Mouse (Mus musculus) midbrain, postnatal 0 days (tissue): ENCODE measurements around the gene Asf1b. TPM values are rescaled to one million over a fixed set of nuclear protein-coding genes. Genes with fewer than 3 reads are reported as not detected.

Experiments used
- ATAC-seq: fragments of 200-750 bp; cut with Nextera tagmentation; 2 replicates; pipeline ENCODE4 v1.8.0; 2017; ENCODE audit warnings: moderate number of reproducible peaks, mild to moderate bottlenecking, moderate TSS enrichment, moderate library complexity; ENCODE audit not compliant: low FRiP score
- DNase-seq: peaks from one replicate; pipeline ENCODE4 v3.0.0-alpha.2; 2015; ENCODE audit warnings: low spot score
- H3K27ac ChIP-seq: fragments of 300-500 bp; sonication (generic); 2 replicates; pipeline ENCODE4 v1.5.1; 2014; ENCODE audit warnings: low read depth, mild to moderate bottlenecking, low read length, mixed read lengths
- H3K27me3 ChIP-seq: fragments of 300-500 bp; sonication (generic); 2 replicates; pipeline ENCODE4 v1.6.1; 2014; ENCODE audit warnings: low read length, control low read depth, mixed read lengths; ENCODE audit not compliant: insufficient read depth
- H3K36me3 ChIP-seq: fragments of 300-500 bp; sonication (generic); 2 replicates; pipeline ENCODE4 v1.6.1; 2014; ENCODE audit warnings: low read length, control low read depth, mixed read lengths; ENCODE audit not compliant: insufficient read depth
- H3K4me1 ChIP-seq: fragments of 300-500 bp; sonication (generic); 2 replicates; pipeline ENCODE4 v1.6.1; 2014; ENCODE audit warnings: mild to moderate bottlenecking, control low read depth, antibody characterized with exemption, low read length, mixed read lengths; ENCODE audit not compliant: insufficient read depth
- H3K4me2 ChIP-seq: fragments of 300-500 bp; sonication (generic); 2 replicates; pipeline ENCODE4 v1.6.1; 2014; ENCODE audit warnings: low read depth, mild to moderate bottlenecking, low read length, mixed read lengths; ENCODE audit not compliant: poor library complexity, severe bottlenecking
- H3K4me3 ChIP-seq: fragments of 300-500 bp; sonication (generic); 2 replicates; pipeline ENCODE4 v1.5.1; 2014; ENCODE audit warnings: low read depth, mild to moderate bottlenecking, low read length, moderate library complexity
- H3K9ac ChIP-seq: fragments of 300-500 bp; sonication (generic); replicated peaks from 2 replicates; pipeline ENCODE4 v1.6.1; 2014; ENCODE audit warnings: mild to moderate bottlenecking, low read length, moderate library complexity, mixed read lengths; ENCODE audit not compliant: poor library complexity, severe bottlenecking
- H3K9me3 ChIP-seq: fragments of 300-500 bp; sonication (generic); 2 replicates; pipeline ENCODE4 v1.6.1; 2016; ENCODE audit warnings: low read length, control low read depth
- CTCF ChIP-seq: IDR thresholded peaks from 2 replicates; pipeline ENCODE4 v1.5.1; 2016; ENCODE audit warnings: antibody characterized with exemption, mild to moderate bottlenecking
- WGBS: fragments of 180-500 bp; shearing (Covaris S2); extraction: QIAGEN DNeasy Blood & Tissue Kit; methylation state at CpG from one replicate; pipeline ENCODE4 v1.1.7; 2014; 5-methylcytosine and 5-hydroxymethylcytosine counted together
- microRNA counts: library from miRNA; unstranded; fragments of <30 nt; microRNA quantifications from one replicate; lab custom pipeline; 2015
- microRNA-seq: library from miRNA; unstranded; fragments of <30 nt; microRNA quantifications from one replicate; pipeline ENCODE4, GENCODE M21; 2016; ENCODE audit warnings: borderline number of aligned reads
- polyA plus RNA-seq: library from polyadenylated mRNA; unstranded; fragments of >200 nt; fragmentation: Nextera tagmentation; extraction: Ambion mirVana; gene quantifications from 2 replicates; pipeline ENCODE4 v1.2.1, GENCODE M21; 2015
- total RNA-seq: library from RNA; depleted of rRNA; stranded (reverse); fragments of >200 nt; gene quantifications from 2 replicates; pipeline ENCODE4 v1.2.3, GENCODE M21; 2014; rRNA removed

Asf1b gene
- total and polyA plus RNA-seq, 2 experiments from 2014 or later: 4.3 to 20.4 TPM

GRCm38 (mm10) chr8:84010625-84011611, 55.6 kb downstream of the Asf1b start:
- Histone ChIP-seq H3K4me3 (peak overlapping the region; percentile 55), H3K4me1 (peaks cover 7% of the 10 kb centered on the region; the same call in 1 of the 2 replicates), H3K9me3 (no peaks in the 10 kb centered on the region), H3K27ac (no peak overlapping the region), H3K9ac (peak overlapping the region; percentile 40), H3K27me3 (peaks cover 28% of the 10 kb centered on the region), H3K36me3 (no peaks in the 10 kb centered on the region), H3K4me2 (peak overlapping the region; percentile 98)
- TF ChIP-seq CTCF: peak; percentile 74
- ATAC-seq (peak; percentile 36; the same call in 1 of the 2 replicates), DNase-seq (peak; percentile 76)
- 3% methylated on average over 77 of the region's 83 CpGs for WGBS

DNA sequence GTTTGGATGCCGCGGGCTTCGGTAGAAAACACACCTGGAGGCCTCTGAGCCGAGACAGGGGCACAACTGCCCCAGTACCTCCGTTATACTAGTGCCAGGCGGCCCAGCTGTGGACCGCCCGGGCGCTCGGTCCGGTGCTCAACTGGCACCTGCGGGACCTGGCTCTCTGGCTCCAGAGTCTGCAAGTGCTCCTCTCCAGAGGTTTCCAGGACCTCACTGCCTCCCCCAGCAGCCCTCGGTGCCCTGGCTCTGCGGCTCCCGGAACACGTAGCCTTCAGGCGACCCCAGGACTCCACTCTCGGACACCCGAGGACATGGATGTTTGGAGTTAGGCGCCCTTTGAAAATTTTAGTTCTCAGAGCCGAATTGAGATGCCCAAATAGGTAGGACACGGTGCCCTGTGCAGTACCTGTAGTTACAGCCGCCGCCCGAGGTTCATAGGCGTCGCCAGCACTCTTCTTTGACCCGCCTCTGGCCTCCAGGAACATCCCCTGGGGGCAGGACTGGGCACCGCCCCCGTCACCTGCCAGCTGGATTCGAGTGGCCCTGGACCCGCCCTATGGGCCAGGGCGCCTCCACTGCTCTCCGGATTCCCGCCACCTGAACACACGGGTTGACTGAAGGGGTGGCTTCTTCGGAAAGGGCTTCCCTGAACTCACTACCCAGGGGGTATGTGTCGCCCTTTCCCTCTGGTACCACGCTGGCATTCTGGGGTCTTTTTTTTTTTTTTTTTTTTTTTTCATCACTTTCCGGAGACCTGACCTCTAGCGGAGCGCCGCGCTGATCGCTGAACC, 56.6 kb downstream of the Asf1b start, which contains the start of gene 2210011C24Rik:
Gene 2210011C24Rik, minus strand, starts transcription at position 467 of the 794 bp plus-strand sequence.
- Histone ChIP-seq H3K4me1 (peaks cover 7% of the 10 kb centered on the region; the same call in 1 of the 2 replicates), H3K27me3 (peaks cover 28% of the 10 kb centered on the region), H3K9ac (peak within 1 kb of the TSS; percentile 40), H3K4me3 (peak within 1 kb of the TSS; percentile 55), H3K9me3 (no peaks in the 10 kb centered on the region), H3K27ac (no peak within 1 kb of the TSS), H3K36me3 (no peaks in the 10 kb centered on the region), H3K4me2 (peak within 1 kb of the TSS; percentile 98)
- 1% methylated on average over 44 of the region's 45 CpGs for WGBS
- DNase-seq (no peak), ATAC-seq (peak; percentile 11; the same call in 1 of the 2 replicates)
- TF ChIP-seq CTCF: no peak

GRCm38 (mm10) chr8:84012499-84013165, 57.3 kb downstream of the Asf1b start:
- Histone ChIP-seq H3K4me3 (peak overlapping the region; percentile 55), H3K36me3 (no peaks in the 10 kb centered on the region), H3K27me3 (peaks cover 28% of the 10 kb centered on the region), H3K27ac (no peak overlapping the region), H3K9me3 (no peaks in the 10 kb centered on the region), H3K9ac (no peak overlapping the region), H3K4me1 (peaks cover 7% of the 10 kb centered on the region; the same call in 1 of the 2 replicates), H3K4me2 (peak overlapping the region; percentile 98)
- DNase-seq (no peak), ATAC-seq (no peak)
- 6% methylated on average over 35 of the region's 35 CpGs for WGBS
- no peak for TF ChIP-seq CTCF

DNA sequence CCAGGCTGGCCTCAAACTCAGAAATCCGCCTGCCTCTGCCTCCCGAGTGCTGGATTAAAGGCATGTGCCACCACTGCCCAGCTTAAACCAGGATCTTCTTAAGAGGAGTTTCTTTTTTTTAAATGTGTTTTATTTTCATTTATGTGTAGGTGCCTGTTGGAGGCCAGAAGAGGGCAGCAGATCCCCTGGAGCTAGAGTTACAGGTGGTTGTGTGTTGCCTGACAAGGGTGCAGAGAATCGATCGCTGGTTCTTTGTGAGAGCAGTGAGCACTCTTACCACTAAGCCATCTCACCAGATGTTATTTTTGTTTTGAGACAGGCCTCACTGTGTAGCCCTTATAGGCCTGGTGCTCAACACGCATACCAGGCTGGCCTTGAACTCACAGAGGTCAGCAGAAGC, 60.5 kb downstream of the Asf1b start:
- Histone ChIP-seq H3K4me1 (peaks cover 7% of the 10 kb centered on the region; the same call in 1 of the 2 replicates), H3K9me3 (no peaks in the 10 kb centered on the region), H3K4me2 (no peak overlapping the region), H3K36me3 (no peaks in the 10 kb centered on the region), H3K4me3 (no peak overlapping the region), H3K9ac (no peak overlapping the region), H3K27ac (no peak overlapping the region), H3K27me3 (peaks cover 21% of the 10 kb centered on the region)
- no peak for DNase-seq
- WGBS: 97% methylated on average over 5 of the region's 5 CpGs
- TF ChIP-seq CTCF: peak; percentile 17; the same call in 1 of the 2 replicates
- ATAC-seq: no peak

DNA sequence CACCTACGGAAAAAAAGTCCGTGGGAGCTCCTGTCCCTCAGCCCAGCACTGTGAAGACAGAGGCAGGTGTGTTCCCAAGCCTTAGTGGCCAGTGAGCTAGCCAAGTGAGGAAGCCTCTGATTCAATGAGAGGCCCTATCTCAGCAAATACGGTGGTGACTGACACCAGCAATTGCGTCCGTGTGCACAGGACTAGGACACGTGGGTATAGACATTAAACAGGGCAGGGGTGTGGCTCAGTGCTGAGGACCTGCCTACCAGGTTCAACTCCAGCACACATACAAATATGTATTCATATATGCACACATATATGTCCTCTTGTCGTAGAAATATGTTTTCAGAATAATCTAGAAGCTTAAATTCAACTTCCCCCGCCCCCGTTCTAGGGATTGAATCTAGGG, 64.4 kb downstream of the Asf1b start:
- Histone ChIP-seq H3K9ac (no peak overlapping the region), H3K36me3 (no peaks in the 10 kb centered on the region), H3K9me3 (no peaks in the 10 kb centered on the region), H3K27me3 (0 out of 2 replicates have a peak, but pooled peaks cover 8% of the 10 kb centered on the region), H3K4me2 (no peak overlapping the region), H3K4me1 (no peaks in the 10 kb centered on the region), H3K27ac (no peak overlapping the region), H3K4me3 (no peak overlapping the region)
- ATAC-seq: no peak
- WGBS: 85% methylated on average over 9 of the region's 9 CpGs
- no peak for TF ChIP-seq CTCF
- no peak for DNase-seq

MicroRNAs within 50 kb of the gene (microRNA counts, 519-probe panel; counts per million panel counts)
- microRNA mmu-miR-1199 (lab: Ali Mortazavi, UCI): 528 counts per million, percentile 58 among the panel's probes with 10 or more counts

Small RNAs within 50 kb of the gene (microRNA-seq; reads per million reads assigned to microRNA genes)
- gene Gm44330: not detected
- gene Gm44450: not detected
- gene Mir1199: not detected
- gene Mir8111: 3.0 reads per million

Other genes with a start within 250 kb of the Asf1b start
- gene Ddx39, start 240.3 kb upstream of the Asf1b start, total RNA-seq: 38.1 and 47.3 TPM in 2 replicates
- 68.2 and 76.6 TPM in 2 replicates for gene Ddx39, start 240.3 kb upstream of the Asf1b start, polyA plus RNA-seq
- 10.4 and 24.3 TPM in 2 replicates for gene Adgre5, start 214.2 kb upstream of the Asf1b start, total RNA-seq
- gene Adgre5, start 214.2 kb upstream of the Asf1b start, polyA plus RNA-seq: 7.7 and 8.3 TPM in 2 replicates
- gene Adgrl1, start 55.4 kb upstream of the Asf1b start, total RNA-seq: 394 and 593 TPM in 2 replicates
- 55.5 and 55.9 TPM in 2 replicates for gene Adgrl1, start 55.4 kb upstream of the Asf1b start, polyA plus RNA-seq
- gene Gm10644, start 302 bp upstream of the Asf1b start, total RNA-seq: 0.47 and 0.60 TPM in 2 replicates
- gene Gm10644, start 302 bp upstream of the Asf1b start, polyA plus RNA-seq: 0.36 and 0.39 TPM in 2 replicates
- 190 and 218 TPM in 2 replicates for gene Prkaca, start 17.5 kb downstream of the Asf1b start, total RNA-seq
- 253 and 259 TPM in 2 replicates for gene Prkaca, start 17.5 kb downstream of the Asf1b start, polyA plus RNA-seq
- gene Samd1, start 42.2 kb downstream of the Asf1b start, total RNA-seq: 65.3 and 86.9 TPM in 2 replicates
- 4.1 and 4.6 TPM in 2 replicates for gene Samd1, start 42.2 kb downstream of the Asf1b start, polyA plus RNA-seq
- gene 1700067K01Rik, start 46.0 kb downstream of the Asf1b start, total RNA-seq: 1.2 TPM in 1 of 2 replicates, not detected in the other
- gene 1700067K01Rik, start 46.0 kb downstream of the Asf1b start, polyA plus RNA-seq: 0.58 and 0.69 TPM in 2 replicates
- 0.66 TPM in 1 of 2 replicates, not detected in the other for gene 2210011C24Rik, start 56.7 kb downstream of the Asf1b start, total RNA-seq
- gene 2210011C24Rik, start 56.7 kb downstream of the Asf1b start, polyA plus RNA-seq: 0.43 and 1.5 TPM in 2 replicates
- 5.1 and 8.0 TPM in 2 replicates for gene Palm3, start 66.0 kb downstream of the Asf1b start, total RNA-seq
- 4.4 and 4.9 TPM in 2 replicates for gene Palm3, start 66.0 kb downstream of the Asf1b start, polyA plus RNA-seq
- 0.71 and 1.1 TPM in 2 replicates for gene Il27ra, start 87.1 kb downstream of the Asf1b start, total RNA-seq
- gene Il27ra, start 87.1 kb downstream of the Asf1b start, polyA plus RNA-seq: 0.21 and 0.29 TPM in 2 replicates
- gene Rln3, start 89.5 kb downstream of the Asf1b start, total RNA-seq: 2.3 and 2.7 TPM in 2 replicates
- 1.3 and 2.3 TPM in 2 replicates for gene Rln3, start 89.5 kb downstream of the Asf1b start, polyA plus RNA-seq
- gene Gm10643, start 109.6 kb downstream of the Asf1b start, total RNA-seq: 2.2 and 3.0 TPM in 2 replicates
- gene Gm10643, start 109.6 kb downstream of the Asf1b start, polyA plus RNA-seq: 1.6 and 1.7 TPM in 2 replicates
- 28.4 and 31.7 TPM in 2 replicates for gene Rfx1, start 111.3 kb downstream of the Asf1b start, total RNA-seq
- 7.2 and 8.8 TPM in 2 replicates for gene Rfx1, start 111.3 kb downstream of the Asf1b start, polyA plus RNA-seq
- gene Dcaf15, start 149.3 kb downstream of the Asf1b start, total RNA-seq: 62.3 and 67.6 TPM in 2 replicates
- gene Dcaf15, start 149.3 kb downstream of the Asf1b start, polyA plus RNA-seq: 21.7 and 23.3 TPM in 2 replicates
- 0.05 and 0.19 TPM in 2 replicates for gene Podnl1, start 170.5 kb downstream of the Asf1b start, total RNA-seq
- gene Podnl1, start 170.5 kb downstream of the Asf1b start, polyA plus RNA-seq: 0.38 and 0.56 TPM in 2 replicates
- 86.1 and 101 TPM in 2 replicates for gene Cc2d1a, start 192.4 kb downstream of the Asf1b start, total RNA-seq
- gene Cc2d1a, start 192.4 kb downstream of the Asf1b start, polyA plus RNA-seq: 65.9 and 70.7 TPM in 2 replicates
- 5.6 and 5.7 TPM in 2 replicates for gene 4930432K21Rik, start 192.5 kb downstream of the Asf1b start, total RNA-seq
- 2.2 and 2.4 TPM in 2 replicates for gene 4930432K21Rik, start 192.5 kb downstream of the Asf1b start, polyA plus RNA-seq
- 0.27 and 4.6 TPM in 2 replicates for gene Nanos3, start 229.7 kb downstream of the Asf1b start, total RNA-seq
- gene Nanos3, start 229.7 kb downstream of the Asf1b start, polyA plus RNA-seq: 14.0 and 15.3 TPM in 2 replicates